29 mouse cellular contexts compared by ENCODE assay signal in the genomic region with DNA sequence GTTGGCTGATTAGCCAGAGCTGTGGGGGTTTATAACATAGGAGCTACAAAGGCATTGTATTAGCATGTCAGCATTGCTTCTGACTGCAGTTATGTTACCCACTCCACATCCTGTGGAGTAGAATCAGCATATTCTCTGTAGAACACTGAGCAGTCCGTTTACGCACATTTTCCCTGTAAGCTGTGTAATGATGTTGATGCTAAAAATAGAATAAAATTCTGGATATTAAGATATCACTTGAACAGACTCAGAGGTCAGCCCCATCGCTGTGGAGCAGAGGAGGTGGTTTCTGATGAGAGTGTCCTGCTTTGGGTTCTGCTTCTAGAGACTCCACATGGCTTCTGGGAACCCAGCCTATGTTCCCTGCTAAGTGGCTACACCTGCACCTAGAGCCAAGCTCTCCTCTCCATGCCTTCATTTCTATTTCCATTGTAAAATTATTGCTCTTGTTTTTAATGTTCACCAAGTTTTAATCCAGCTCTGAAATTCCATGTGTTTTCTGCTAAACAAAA.
DNase-seq lines count a peak whose midpoint lies in the region; ATAC-seq and TF ChIP-seq lines count a peak whose summit lies in the region.
"Had no signal": no experiment of that assay in that cellular context is flagged by ENCODE, and none has a peak within 500 bp of the region (broad histone marks: within the 10 kb centered on the region; RNA-seq: fewer than 3 reads in every experiment).

No protein-coding gene starts in this region.

- H3K4me1 ChIP-seq in heart, embryonic 16.5 days (ENCODE audit: control insufficient read depth, insufficient read depth, low read length), result peaks cover 5% of the 10 kb centered on the region; the same call in 1 of the 2 replicates
- no peaks in the 10 kb centered on the region for H3K4me1 ChIP-seq in heart, embryonic 11.5 days (ENCODE audit: control insufficient read depth, insufficient read depth, low read length)
- H3K4me1 ChIP-seq in ES-E14 (ENCODE audit: control insufficient read depth in 2 of 2, insufficient read depth in 2 of 2, low read length in 2 of 2, poor library complexity in 1 of 2), result peaks cover 4 to 17% of the 10 kb centered on the region in 2 experiments; a peak in 3 of 4 replicates
- H3K4me1 ChIP-seq: embryonic facial prominence, embryonic 12.5 days; hindbrain, embryonic 13.5 days; liver, embryonic 12.5 days had no signal

- no peaks in the 10 kb centered on the region for H3K9me3 ChIP-seq in heart, embryonic 16.5 days (replicated peaks; ENCODE audit: control insufficient read depth, low read length)
- H3K9me3 ChIP-seq in heart, embryonic 11.5 days (replicated peaks; ENCODE audit: control insufficient read depth, low read length), result no peaks in the 10 kb centered on the region
- no peaks in the 10 kb centered on the region for H3K9me3 ChIP-seq in ES-E14 (ENCODE audit: control insufficient read depth, insufficient read depth, low read depth, low read length)
- H3K9me3 ChIP-seq: embryonic facial prominence, embryonic 12.5 days; heart, embryonic 15.5 days; hindbrain, embryonic 13.5 days; liver, embryonic 12.5 days had no signal

- H3K27ac ChIP-seq in heart, embryonic 16.5 days (ENCODE audit: low read length), result no peak overlapping the region
- H3K27ac ChIP-seq in heart, embryonic 11.5 days (ENCODE audit: low read depth, low read length), result no peak overlapping the region
- H3K27ac ChIP-seq in ES-E14 (ENCODE audit: insufficient read depth, low read depth, low read length, poor library complexity, severe bottlenecking), result peak overlapping the region; percentile 68
- H3K27ac ChIP-seq: embryonic facial prominence, embryonic 12.5 days; heart, embryonic 15.5 days; hindbrain, embryonic 13.5 days; kidney, postnatal 0 days; liver, embryonic 12.5 days; stomach, postnatal 0 days had no signal

- H3K4me2 ChIP-seq in heart, embryonic 16.5 days (ENCODE audit: low read depth, low read length), result no peak overlapping the region
- no peak overlapping the region for H3K4me2 ChIP-seq in heart, embryonic 11.5 days
- H3K4me2 ChIP-seq: embryonic facial prominence, embryonic 12.5 days; heart, embryonic 15.5 days; hindbrain, embryonic 13.5 days; liver, embryonic 12.5 days; midbrain, embryonic 11.5 days had no signal

- in situ Hi-C loops in ES-E14 (cut with MboI; ENCODE audit: low sequenced_read_pairs in 2 of 2, unreplicated experiment in 2 of 2), result no loop called here

- DNase-seq in cerebellum, postnatal 14 days, result peak; percentile 5 to 49
- no peak for DNase-seq in cerebellum, adult 11-12 months
- no peak for DNase-seq in ES-E14 (ENCODE audit: low read depth, low spot score)
- no peak for DNase-seq in adrenal gland, postnatal 4 days (ENCODE audit: low spot score in 2 of 2)
- DNase-seq in spleen, postnatal 36 days (ENCODE audit: low spot score in 2 of 2), result no peak
- DNase-seq: adrenal gland, postnatal 14 days; cerebellum, adult 9-11 months; embryo, embryonic 11 days; gastrocnemius, postnatal 25 days; kidney, adult 8-10 months; layer of hippocampus, postnatal 36 days; left cerebral cortex, postnatal 4 days; liver, postnatal 0 days; lung, postnatal 36 days; spleen, adult 18-20 months; thymus, adult 18-20 months; thymus, postnatal 25 days had no signal

- ATAC-seq in heart, embryonic 16.5 days (replicated peaks; ENCODE audit: extremely low read depth, insufficient read depth, low FRiP score), result peak; percentile 28
- ATAC-seq in heart, embryonic 11.5 days (replicated peaks; ENCODE audit: insufficient number of reproducible peaks, low FRiP score, low TSS enrichment), result no peak
- ATAC-seq: forebrain, embryonic 14.5 days; intestine, embryonic 16.5 days; liver, embryonic 12.5 days; liver, postnatal 0 days; midbrain, embryonic 16.5 days had no signal

- H3K4me3 ChIP-seq in heart, embryonic 16.5 days (ENCODE audit: low read length), result no peak overlapping the region
- no peak overlapping the region for H3K4me3 ChIP-seq in heart, embryonic 11.5 days (ENCODE audit: low read depth, low read length)
- 0 out of 4 replicates have a peak overlapping the region, but pooled peaks of 1 of the 2 experiments have one; percentile 6 for H3K4me3 ChIP-seq in ES-E14 (ENCODE audit: insufficient read depth in 1 of 2, low read depth in 1 of 2, low read length in 2 of 2, poor library complexity in 1 of 2, severe bottlenecking in 1 of 2)
- H3K4me3 ChIP-seq: embryonic facial prominence, embryonic 12.5 days; heart, embryonic 15.5 days; hindbrain, embryonic 13.5 days; liver, embryonic 12.5 days had no signal

- WGBS in heart, embryonic 16.5 days, result 29% methylated on average over 3 of the region's 3 CpGs
- 69% methylated on average over 3 of the region's 3 CpGs for WGBS in heart, embryonic 11.5 days (ENCODE audit: insufficient replicate concordance)

- H3K9ac ChIP-seq in heart, embryonic 16.5 days (ENCODE audit: low read length), result no peak overlapping the region
- no peak overlapping the region for H3K9ac ChIP-seq in heart, embryonic 11.5 days (ENCODE audit: low read depth, low read length)
- no peak overlapping the region for H3K9ac ChIP-seq in ES-E14 (ENCODE audit: insufficient read depth, low read depth, low read length, poor library complexity, severe bottlenecking)
- H3K9ac ChIP-seq: embryonic facial prominence, embryonic 12.5 days; heart, embryonic 15.5 days; hindbrain, embryonic 13.5 days; liver, embryonic 12.5 days; liver, postnatal 0 days had no signal

- no peaks in the 10 kb centered on the region for H3K27me3 ChIP-seq in heart, embryonic 16.5 days (ENCODE audit: control insufficient read depth, insufficient read depth, low read length)
- no peaks in the 10 kb centered on the region for H3K27me3 ChIP-seq in heart, embryonic 11.5 days (ENCODE audit: control insufficient read depth, insufficient read depth, low read length)
- H3K27me3 ChIP-seq: embryonic facial prominence, embryonic 12.5 days; heart, embryonic 15.5 days; hindbrain, embryonic 13.5 days; liver, embryonic 12.5 days had no signal

- H3K36me3 ChIP-seq in heart, embryonic 16.5 days (ENCODE audit: control insufficient read depth, insufficient read depth), result no peaks in the 10 kb centered on the region
- H3K36me3 ChIP-seq in heart, embryonic 11.5 days (ENCODE audit: control insufficient read depth, insufficient read depth, low read length), result no peaks in the 10 kb centered on the region
- H3K36me3 ChIP-seq in ES-E14 (ENCODE audit: control insufficient read depth, insufficient read depth, low read length, poor library complexity, severe bottlenecking), result no peaks in the 10 kb centered on the region
- H3K36me3 ChIP-seq: embryonic facial prominence, embryonic 12.5 days; heart, embryonic 15.5 days; hindbrain, embryonic 13.5 days; liver, embryonic 12.5 days had no signal

TF ChIP-seq in ES-E14, 5 proteins besides CTCF, POLR2A, EP300 and RAD21:
- TF ChIP-seq HCFC1 (IDR thresholded peaks at IDR 0.05; ENCODE audit: borderline replicate concordance, insufficient read depth, low read length), result no peak
TF ChIP-seq in ES-E14: peak in this region for 0.

Comparison
In these comparisons a context has a peak if more than half of its experiments do, and no peak if none do; other contexts are left out.
1. DNase-seq: peak in cerebellum, postnatal 14 days (2 of 2); none in cerebellum, adult 11-12 months (single experiment), ES-E14 (single experiment), adrenal gland, postnatal 4 days (0 of 2) and spleen, postnatal 36 days (0 of 2).